Mouse (Mus musculus) lung, postnatal 0 days (tissue): ENCODE measurements at regions not wholly inside any gene's neighbourhood (a gene's known extent, or its start where the extent isn't known, plus 50 kb on each side); places are given as distances from the start of the nearest gene placed in this dataset.

ENCODE experiments used
- CTCF ChIP-seq: IDR thresholded peaks from 2 replicates; pipeline ENCODE4 v1.5.1; 2016; ENCODE audit warnings: antibody characterized with exemption, mild to moderate bottlenecking
- EP300 ChIP-seq: IDR thresholded peaks from 2 replicates; pipeline ENCODE4 v1.6.1; 2016; ENCODE audit warnings: antibody characterized with exemption, mild to moderate bottlenecking, control low read depth

DNA sequence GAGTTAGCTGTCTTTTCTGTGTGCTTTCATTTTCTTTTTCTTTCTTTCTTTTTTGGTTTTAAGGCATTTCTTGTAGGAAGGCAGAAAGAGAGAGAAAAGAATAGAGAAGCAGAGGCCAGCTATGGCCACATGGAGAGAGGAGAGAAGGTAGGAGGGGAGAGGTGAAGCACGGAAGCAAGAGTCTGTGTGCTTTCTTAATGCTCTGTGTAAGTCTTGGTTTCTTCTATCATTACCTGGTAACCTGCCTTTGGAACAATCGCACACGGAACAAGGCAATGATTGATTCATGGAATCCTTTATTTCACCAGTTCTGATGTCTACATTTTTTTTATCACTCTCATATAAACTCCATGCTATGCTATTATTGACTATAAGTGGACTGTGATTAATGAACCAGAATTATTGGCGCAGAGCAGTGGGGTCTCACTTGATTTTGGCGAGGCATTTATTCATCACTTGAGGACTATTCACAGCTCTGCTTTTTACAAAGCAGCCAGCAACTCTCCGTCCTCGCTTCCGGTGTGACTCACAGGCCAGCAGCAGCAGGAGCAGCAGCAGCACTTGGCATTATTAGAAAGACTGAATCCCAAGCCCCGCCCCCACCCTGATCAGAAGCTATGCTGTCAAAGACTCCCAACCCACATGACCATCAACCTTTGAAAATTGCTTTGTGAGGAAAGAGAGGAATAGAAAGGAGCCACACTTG, 97.6 kb downstream of the Plk2 start:
- TF ChIP-seq CTCF (no peak), EP300 (no peak)
